Mouse (Mus musculus): ENCODE data around the gene Drc1. TPM values are rescaled to one million over a fixed set of nuclear protein-coding genes. Genes with fewer than 3 reads are reported as not detected.

Gene Drc1
- total and polyA plus RNA-seq, 2 experiments from 2014 or later = 0.04 to 0.19 TPM

- ATAC-seq (ENCODE audit: insufficient read depth, low read depth) (no peak), DNase-seq (ENCODE audit: low spot score) (no peak)
- no peaks in the 10 kb centered on the region for H3K27me3 ChIP-seq (ENCODE audit: control insufficient read depth, insufficient read depth, low read length)
- H3K4me1 ChIP-seq (ENCODE audit: control insufficient read depth, insufficient read depth) = peaks cover 23% of the 10 kb centered on the region
- H3K9ac ChIP-seq (replicated peaks; ENCODE audit: low read depth, low read length) = no peak overlapping the region
- TF ChIP-seq CTCF (IDR thresholded peaks at IDR 0.05; ENCODE audit: low read depth) (no peak), EP300 (IDR thresholded peaks at IDR 0.05; ENCODE audit: low read depth) (no peak)
- no peak overlapping the region for H3K4me2 ChIP-seq (ENCODE audit: low read depth, low read length)
- H3K36me3 ChIP-seq (replicated peaks; ENCODE audit: control insufficient read depth, insufficient read depth, low read length) = no peaks in the 10 kb centered on the region
- H3K4me3 ChIP-seq (ENCODE audit: low read depth, low read length) = no peak overlapping the region
- no peak overlapping the region for H3K27ac ChIP-seq (ENCODE audit: low read depth)
- no peaks in the 10 kb centered on the region for H3K9me3 ChIP-seq (replicated peaks; ENCODE audit: control insufficient read depth, low read length)
- WGBS = 88% methylated on average over 2 of the region's 2 CpGs
Observed at GRCm38 (mm10) chr5:30235641-30236126, 45.5 kb upstream of the Drc1 start.

- Histone ChIP-seq H3K9ac (replicated peaks; ENCODE audit: low read depth, low read length) (no peak overlapping the region), H3K27me3 (ENCODE audit: control insufficient read depth, insufficient read depth, low read length) (no peaks in the 10 kb centered on the region), H3K36me3 (replicated peaks; ENCODE audit: control insufficient read depth, insufficient read depth, low read length) (no peaks in the 10 kb centered on the region), H3K4me3 (ENCODE audit: low read depth, low read length) (no peak overlapping the region), H3K9me3 (replicated peaks; ENCODE audit: control insufficient read depth, low read length) (no peaks in the 10 kb centered on the region), H3K4me1 (ENCODE audit: control insufficient read depth, insufficient read depth) (peaks cover 25% of the 10 kb centered on the region), H3K4me2 (ENCODE audit: low read depth, low read length) (no peak overlapping the region), H3K27ac (ENCODE audit: low read depth) (no peak overlapping the region)
- no peak for TF ChIP-seq CTCF (IDR thresholded peaks at IDR 0.05; ENCODE audit: low read depth)
- no peak for TF ChIP-seq EP300 (IDR thresholded peaks at IDR 0.05; ENCODE audit: low read depth)
- no peak for DNase-seq (ENCODE audit: low spot score)
- no peak for ATAC-seq (ENCODE audit: insufficient read depth, low read depth)
- WGBS = 85% methylated on average over 5 of the region's 5 CpGs
Observed at GRCm38 (mm10) chr5:30238533-30238932, 42.7 kb upstream of the Drc1 start.

GRCm38 (mm10) chr5:30240552-30240951 lies 40.6 kb upstream of the Drc1 start:
- Histone ChIP-seq H3K4me2 (ENCODE audit: low read depth, low read length) (no peak overlapping the region), H3K36me3 (replicated peaks; ENCODE audit: control insufficient read depth, insufficient read depth, low read length) (no peaks in the 10 kb centered on the region), H3K9ac (replicated peaks; ENCODE audit: low read depth, low read length) (no peak overlapping the region), H3K9me3 (replicated peaks; ENCODE audit: control insufficient read depth, low read length) (no peaks in the 10 kb centered on the region), H3K27me3 (ENCODE audit: control insufficient read depth, insufficient read depth, low read length) (no peaks in the 10 kb centered on the region), H3K4me3 (ENCODE audit: low read depth, low read length) (no peak overlapping the region), H3K4me1 (ENCODE audit: control insufficient read depth, insufficient read depth) (peaks cover 31% of the 10 kb centered on the region), H3K27ac (ENCODE audit: low read depth) (no peak overlapping the region)
- ATAC-seq (ENCODE audit: insufficient read depth, low read depth) (no peak), DNase-seq (ENCODE audit: low spot score) (no peak)
- WGBS = 80% methylated on average over 7 of the region's 7 CpGs
- TF ChIP-seq CTCF (IDR thresholded peaks at IDR 0.05; ENCODE audit: low read depth) (no peak), EP300 (IDR thresholded peaks at IDR 0.05; ENCODE audit: low read depth) (no peak)

GRCm38 (mm10) chr5:30242410-30242809 lies 38.8 kb upstream of the Drc1 start:
- WGBS = 3% methylated on average over 1 of the region's 1 CpGs
- Histone ChIP-seq H3K4me2 (ENCODE audit: low read depth, low read length) (no peak overlapping the region), H3K9me3 (replicated peaks; ENCODE audit: control insufficient read depth, low read length) (no peaks in the 10 kb centered on the region), H3K36me3 (replicated peaks; ENCODE audit: control insufficient read depth, insufficient read depth, low read length) (no peaks in the 10 kb centered on the region; the same call in 1 of the 2 replicates), H3K27ac (ENCODE audit: low read depth) (0 out of 2 replicates have a peak overlapping the region, but pooled peaks have one; percentile 37), H3K4me3 (ENCODE audit: low read depth, low read length) (no peak overlapping the region), H3K4me1 (ENCODE audit: control insufficient read depth, insufficient read depth) (peaks cover 31% of the 10 kb centered on the region), H3K9ac (replicated peaks; ENCODE audit: low read depth, low read length) (no peak overlapping the region), H3K27me3 (ENCODE audit: control insufficient read depth, insufficient read depth, low read length) (no peaks in the 10 kb centered on the region)
- TF ChIP-seq EP300 (IDR thresholded peaks at IDR 0.05; ENCODE audit: low read depth) = no peak
- no peak for TF ChIP-seq CTCF (IDR thresholded peaks at IDR 0.05; ENCODE audit: low read depth)
- DNase-seq (ENCODE audit: low spot score) (peak; percentile 31), ATAC-seq (ENCODE audit: insufficient read depth, low read depth) (peak; percentile 24)

- Histone ChIP-seq H3K4me3 (ENCODE audit: low read depth, low read length) (no peak overlapping the region), H3K36me3 (replicated peaks; ENCODE audit: control insufficient read depth, insufficient read depth, low read length) (peaks cover 2% of the 10 kb centered on the region; the same call in 1 of the 2 replicates), H3K27ac (ENCODE audit: low read depth) (peak overlapping the region; percentile 7; the same call in 1 of the 2 replicates), H3K4me1 (ENCODE audit: control insufficient read depth, insufficient read depth) (peaks cover 31% of the 10 kb centered on the region), H3K9ac (replicated peaks; ENCODE audit: low read depth, low read length) (no peak overlapping the region), H3K4me2 (ENCODE audit: low read depth, low read length) (peak overlapping the region; percentile 1; the same call in 1 of the 2 replicates), H3K9me3 (replicated peaks; ENCODE audit: control insufficient read depth, low read length) (no peaks in the 10 kb centered on the region), H3K27me3 (ENCODE audit: control insufficient read depth, insufficient read depth, low read length) (no peaks in the 10 kb centered on the region)
- ATAC-seq (ENCODE audit: insufficient read depth, low read depth) (0 out of 2 replicates have a peak, but pooled peaks have one; percentile 49), DNase-seq (ENCODE audit: low spot score) (peak; percentile 61)
- 31% methylated on average over 9 of the region's 9 CpGs for WGBS
- TF ChIP-seq CTCF (IDR thresholded peaks at IDR 0.05; ENCODE audit: low read depth) = peak; percentile 46
- TF ChIP-seq EP300 (IDR thresholded peaks at IDR 0.05; ENCODE audit: low read depth) = no peak
Observed at GRCm38 (mm10) chr5:30243741-30244140, 37.4 kb upstream of the Drc1 start.
